Mouse (Mus musculus): ENCODE measurements around the gene Cdip1.

- no peak for TF ChIP-seq CTCF (IDR thresholded peaks at IDR 0.05)
- TF ChIP-seq EP300 (IDR thresholded peaks at IDR 0.05; ENCODE audit: insufficient read depth, low read depth, low read length): no peak
Measured at GRCm38 (mm10) chr16:4722128-4722914, 67.8 kb downstream of the Cdip1 start.
